Mouse (Mus musculus) spleen, postnatal 4 days (tissue): ENCODE results near the gene Dapk2.
A peak's percentile ranks its signal among the peaks of the same experiment; 100 is the strongest.

ENCODE experiments used
- DNase-seq, 2 experiments: peaks; one replicate each; pipeline ENCODE4 v3.0.0; 2022; ENCODE audit warnings: low spot score in 2 of 2

Dapk2 gene

GRCm38 (mm10) chr9:66184572-66184971, 26.5 kb downstream of the Dapk2 start:
- DNase-seq: no peak

- DNase-seq: peak; percentile 50 to 76
Observed at GRCm38 (mm10) chr9:66186426-66186825, 28.4 kb downstream of the Dapk2 start.

GRCm38 (mm10) chr9:66189026-66189425, 31.0 kb downstream of the Dapk2 start:
- no peak for DNase-seq

GRCm38 (mm10) chr9:66194003-66194402, 36.0 kb downstream of the Dapk2 start:
- DNase-seq: peak in 1 of 2 experiments; percentile 35

GRCm38 (mm10) chr9:66196561-66196960, 38.5 kb downstream of the Dapk2 start:
- DNase-seq: no peak

GRCm38 (mm10) chr9:66198533-66198932, 40.5 kb downstream of the Dapk2 start:
- no peak for DNase-seq

GRCm38 (mm10) chr9:66199657-66200410, 41.8 kb downstream of the Dapk2 start:
- DNase-seq: no peak

GRCm38 (mm10) chr9:66200411-66200789, 42.4 kb downstream of the Dapk2 start:
- DNase-seq: peak in 1 of 2 experiments; percentile 53

GRCm38 (mm10) chr9:66201665-66202064, 43.6 kb downstream of the Dapk2 start:
- DNase-seq: no peak

GRCm38 (mm10) chr9:66202463-66202862, 44.4 kb downstream of the Dapk2 start:
- no peak for DNase-seq

- no peak for DNase-seq
Observed at GRCm38 (mm10) chr9:66205702-66206101, 47.7 kb downstream of the Dapk2 start.

- no peak for DNase-seq
Observed at GRCm38 (mm10) chr9:66206825-66207224, 48.8 kb downstream of the Dapk2 start.

- no peak for DNase-seq
Observed at GRCm38 (mm10) chr9:66211420-66211819, 53.4 kb downstream of the Dapk2 start.

- no peak for DNase-seq
Observed at GRCm38 (mm10) chr9:66212088-66212487, 54.1 kb downstream of the Dapk2 start.

- no peak for DNase-seq
Observed at GRCm38 (mm10) chr9:66212802-66213201, 54.8 kb downstream of the Dapk2 start.

- peak; percentile 86 to 90 for DNase-seq
Observed at GRCm38 (mm10) chr9:66213386-66214032, 55.5 kb downstream of the Dapk2 start.

- DNase-seq: no peak
Observed at GRCm38 (mm10) chr9:66215551-66215950, 57.5 kb downstream of the Dapk2 start.

GRCm38 (mm10) chr9:66217970-66218369, 59.9 kb downstream of the Dapk2 start:
- DNase-seq: no peak

- no peak for DNase-seq
Observed at GRCm38 (mm10) chr9:66218917-66219725, 61.1 kb downstream of the Dapk2 start.

- DNase-seq: no peak
Observed at GRCm38 (mm10) chr9:66223872-66224271, 65.8 kb downstream of the Dapk2 start.

- no peak for DNase-seq
Observed at GRCm38 (mm10) chr9:66225737-66226485, 67.9 kb downstream of the Dapk2 start.
